Mouse (Mus musculus) natural killer cell, adult 2 months (primary cell): ENCODE results near the gene Nup188.

Source experiments
- DNase-seq, 2 experiments: peaks; one replicate each; pipeline ENCODE4 v3.0.0; 2022; ENCODE audit warnings: low spot score in 2 of 2

Nup188 gene

GRCm38 (mm10) chr2:30285004-30285403 is 1.2 kb upstream of the Nup188 start:
- DNase-seq, result no peak

GRCm38 (mm10) chr2:30285416-30286181 is 598 bp upstream of the Nup188 start:
- no peak for DNase-seq

- no peak for DNase-seq
These were observed 803 bp downstream of the Nup188 start for GRCm38 (mm10) chr2:30287027-30287373.

GRCm38 (mm10) chr2:30299525-30299924 is 13.3 kb downstream of the Nup188 start:
- no peak for DNase-seq

GRCm38 (mm10) chr2:30299966-30300365 is 13.8 kb downstream of the Nup188 start:
- no peak for DNase-seq

- DNase-seq, result no peak
These were observed 19.9 kb downstream of the Nup188 start for GRCm38 (mm10) chr2:30306087-30306486.

GRCm38 (mm10) chr2:30309351-30309750 is 23.2 kb downstream of the Nup188 start:
- DNase-seq, result no peak

- no peak for DNase-seq
These were observed 25.3 kb downstream of the Nup188 start for GRCm38 (mm10) chr2:30311481-30311880.

- DNase-seq, result no peak
These were observed 29.9 kb downstream of the Nup188 start for GRCm38 (mm10) chr2:30316136-30316535.

- DNase-seq, result no peak
These were observed 30.8 kb downstream of the Nup188 start for GRCm38 (mm10) chr2:30316955-30317354.

GRCm38 (mm10) chr2:30319260-30319659 is 33.1 kb downstream of the Nup188 start:
- no peak for DNase-seq

GRCm38 (mm10) chr2:30323111-30323510 is 36.9 kb downstream of the Nup188 start:
- no peak for DNase-seq

GRCm38 (mm10) chr2:30325296-30325695 is 39.1 kb downstream of the Nup188 start:
- no peak for DNase-seq

GRCm38 (mm10) chr2:30327276-30327675 is 41.1 kb downstream of the Nup188 start:
- DNase-seq, result no peak

GRCm38 (mm10) chr2:30328791-30329190 is 42.6 kb downstream of the Nup188 start:
- DNase-seq, result no peak

GRCm38 (mm10) chr2:30335324-30335723 is 49.1 kb downstream of the Nup188 start:
- DNase-seq, result no peak

- DNase-seq, result no peak
These were observed 50.1 kb downstream of the Nup188 start for GRCm38 (mm10) chr2:30336174-30336915.

GRCm38 (mm10) chr2:30337179-30337578 is 51.0 kb downstream of the Nup188 start:
- DNase-seq, result no peak

- DNase-seq, result no peak
These were observed 55.9 kb downstream of the Nup188 start for GRCm38 (mm10) chr2:30342061-30342460.

- DNase-seq, result no peak
These were observed 56.3 kb downstream of the Nup188 start for GRCm38 (mm10) chr2:30342544-30342943.

GRCm38 (mm10) chr2:30343601-30344137 is 57.5 kb downstream of the Nup188 start:
- DNase-seq, result no peak

- DNase-seq, result peak in 1 of 2 experiments; percentile 37
These were observed 59.9 kb downstream of the Nup188 start for GRCm38 (mm10) chr2:30345971-30346676.
